Mouse (Mus musculus): Measurements from ENCODE around the gene Gsap.
"Not testable (repeated sequence)": the region's sequence is repeated elsewhere in the genome, so short reads cannot be mapped to it uniquely, and the experiment has no call there.

Gsap gene

GRCm38 (mm10) chr5:21183046-21183445 lies 3.0 kb upstream of the Gsap start:
- DNase-seq: not testable (repeated sequence)

GRCm38 (mm10) chr5:21186821-21187220 lies 766 bp downstream of the Gsap start:
- no peak for DNase-seq

- no peak for DNase-seq
These were observed 2.4 kb downstream of the Gsap start for GRCm38 (mm10) chr5:21188435-21188834.

GRCm38 (mm10) chr5:21189036-21189435 lies 3.0 kb downstream of the Gsap start:
- DNase-seq: no peak

- no peak for DNase-seq
These were observed 3.4 kb downstream of the Gsap start for GRCm38 (mm10) chr5:21189460-21189859.

GRCm38 (mm10) chr5:21203504-21203903 lies 17.4 kb downstream of the Gsap start:
- no peak for DNase-seq

GRCm38 (mm10) chr5:21204157-21204556 lies 18.1 kb downstream of the Gsap start:
- DNase-seq: no peak

GRCm38 (mm10) chr5:21206014-21206413 lies 20.0 kb downstream of the Gsap start:
- DNase-seq: no peak

GRCm38 (mm10) chr5:21211406-21211805 lies 25.4 kb downstream of the Gsap start:
- no peak for DNase-seq

GRCm38 (mm10) chr5:21212933-21213332 lies 26.9 kb downstream of the Gsap start:
- DNase-seq: no peak

- no peak for DNase-seq
These were observed 27.7 kb downstream of the Gsap start for GRCm38 (mm10) chr5:21213801-21214200.

GRCm38 (mm10) chr5:21217453-21218294 lies 31.6 kb downstream of the Gsap start:
- no peak for DNase-seq

GRCm38 (mm10) chr5:21232876-21233275 lies 46.8 kb downstream of the Gsap start:
- DNase-seq: no peak

- DNase-seq: no peak
These were observed 58.5 kb downstream of the Gsap start for GRCm38 (mm10) chr5:21244575-21244974.

GRCm38 (mm10) chr5:21245241-21245640 lies 59.2 kb downstream of the Gsap start:
- DNase-seq: no peak

- DNase-seq: no peak
These were observed 60.7 kb downstream of the Gsap start for GRCm38 (mm10) chr5:21246794-21247193.

- no peak for DNase-seq
These were observed 61.9 kb downstream of the Gsap start for GRCm38 (mm10) chr5:21247916-21248315.

GRCm38 (mm10) chr5:21248834-21249233 lies 62.8 kb downstream of the Gsap start:
- DNase-seq: no peak

GRCm38 (mm10) chr5:21254731-21255525 lies 68.9 kb downstream of the Gsap start:
- DNase-seq: no peak

- no peak for DNase-seq
These were observed 69.6 kb downstream of the Gsap start for GRCm38 (mm10) chr5:21255551-21256132.

GRCm38 (mm10) chr5:21257126-21257525 lies 71.1 kb downstream of the Gsap start:
- no peak for DNase-seq

GRCm38 (mm10) chr5:21257806-21258205 lies 71.8 kb downstream of the Gsap start:
- DNase-seq: no peak

- DNase-seq: no peak
These were observed 74.7 kb downstream of the Gsap start for GRCm38 (mm10) chr5:21260746-21261145.

Data from cerebellum, postnatal 25 days (tissue).